Mouse (Mus musculus) neural tube, embryonic 15.5 days (tissue): ENCODE measurements around the gene Hoxa5. TPM values are rescaled to one million over a fixed set of nuclear protein-coding genes. Genes with fewer than 3 reads are reported as not detected.

Source experiments
- ATAC-seq: fragments of 200-750 bp; cut with Nextera tagmentation; 2 replicates; pipeline ENCODE4 v1.8.0; 2017; ENCODE audit warnings: mild to moderate bottlenecking, moderate TSS enrichment, moderate library complexity; ENCODE audit not compliant: low FRiP score
- H3K27ac ChIP-seq: fragments of 300-500 bp; sonication (generic); replicated peaks from 2 replicates; pipeline ENCODE4 v1.5.1; 2015; ENCODE audit warnings: mild to moderate bottlenecking, inconsistent platforms
- H3K27me3 ChIP-seq: fragments of 300-500 bp; sonication (generic); replicated peaks from 2 replicates; pipeline ENCODE4 v1.6.1; 2015; ENCODE audit warnings: inconsistent platforms
- H3K36me3 ChIP-seq: fragments of 300-500 bp; sonication (generic); 2 replicates; pipeline ENCODE4 v1.6.1; 2015; ENCODE audit warnings: inconsistent platforms
- H3K4me1 ChIP-seq: fragments of 300-500 bp; sonication (generic); 2 replicates; pipeline ENCODE4 v1.6.1; 2015; ENCODE audit warnings: inconsistent platforms
- H3K4me2 ChIP-seq: fragments of 300-500 bp; sonication (generic); 2 replicates; pipeline ENCODE4 v1.6.1; 2015; ENCODE audit warnings: inconsistent platforms, mild to moderate bottlenecking, moderate library complexity
- H3K4me3 ChIP-seq: fragments of 300-500 bp; sonication (generic); replicated peaks from 2 replicates; pipeline ENCODE4 v1.5.1; 2015; ENCODE audit warnings: mild to moderate bottlenecking, inconsistent platforms
- H3K9ac ChIP-seq: fragments of 300-500 bp; sonication (generic); replicated peaks from 2 replicates; pipeline ENCODE4 v1.6.1; 2015; ENCODE audit warnings: mild to moderate bottlenecking, inconsistent platforms
- H3K9me3 ChIP-seq: fragments of 300-500 bp; sonication (generic); replicated peaks from 2 replicates; pipeline ENCODE4 v1.6.1; 2016; ENCODE audit warnings: inconsistent platforms
- WGBS: fragments of 180-500 bp; shearing (Covaris S2); methylation state at CpG from one replicate; pipeline ENCODE4 v1.1.7; 2015; ENCODE audit warnings: mixed read lengths; 5-methylcytosine and 5-hydroxymethylcytosine counted together
- polyA plus RNA-seq: library from polyadenylated mRNA; unstranded; fragments of >200 nt; fragmentation: Nextera tagmentation; extraction: Ambion mirVana; gene quantifications from 2 replicates; pipeline ENCODE4 v1.2.1, GENCODE M21; 2015

Hoxa5 gene
- polyA plus RNA-seq, 1 experiment from 2014 or later: 73.9 TPM

- WGBS: 4% methylated on average over 7 of the region's 7 CpGs
- ATAC-seq: no peak
- peaks cover 30% of the 10 kb centered on the region for H3K4me1 ChIP-seq
- H3K36me3 ChIP-seq: no peaks in the 10 kb centered on the region
- H3K4me2 ChIP-seq: peak overlapping the region; percentile 57
- H3K9me3 ChIP-seq: no peaks in the 10 kb centered on the region
- peak overlapping the region; percentile 57 for H3K4me3 ChIP-seq
- peaks cover 45% of the 10 kb centered on the region for H3K27me3 ChIP-seq
- no peak overlapping the region for H3K27ac ChIP-seq
- no peak overlapping the region for H3K9ac ChIP-seq
These were observed 34.6 kb upstream of the Hoxa5 start for GRCm38 (mm10) chr6:52238976-52239375.

GRCm38 (mm10) chr6:52238155-52238545, 33.8 kb upstream of the Hoxa5 start:
- Histone ChIP-seq H3K27me3 (peaks cover 37% of the 10 kb centered on the region), H3K4me1 (peaks cover 35% of the 10 kb centered on the region), H3K9ac (peak overlapping the region; percentile 31), H3K27ac (peak overlapping the region; percentile 69), H3K36me3 (no peaks in the 10 kb centered on the region), H3K9me3 (no peaks in the 10 kb centered on the region), H3K4me2 (peak overlapping the region; percentile 57), H3K4me3 (peak overlapping the region; percentile 57)
- no peak for ATAC-seq
- WGBS: 4% methylated on average over 7 of the region's 7 CpGs

DNA sequence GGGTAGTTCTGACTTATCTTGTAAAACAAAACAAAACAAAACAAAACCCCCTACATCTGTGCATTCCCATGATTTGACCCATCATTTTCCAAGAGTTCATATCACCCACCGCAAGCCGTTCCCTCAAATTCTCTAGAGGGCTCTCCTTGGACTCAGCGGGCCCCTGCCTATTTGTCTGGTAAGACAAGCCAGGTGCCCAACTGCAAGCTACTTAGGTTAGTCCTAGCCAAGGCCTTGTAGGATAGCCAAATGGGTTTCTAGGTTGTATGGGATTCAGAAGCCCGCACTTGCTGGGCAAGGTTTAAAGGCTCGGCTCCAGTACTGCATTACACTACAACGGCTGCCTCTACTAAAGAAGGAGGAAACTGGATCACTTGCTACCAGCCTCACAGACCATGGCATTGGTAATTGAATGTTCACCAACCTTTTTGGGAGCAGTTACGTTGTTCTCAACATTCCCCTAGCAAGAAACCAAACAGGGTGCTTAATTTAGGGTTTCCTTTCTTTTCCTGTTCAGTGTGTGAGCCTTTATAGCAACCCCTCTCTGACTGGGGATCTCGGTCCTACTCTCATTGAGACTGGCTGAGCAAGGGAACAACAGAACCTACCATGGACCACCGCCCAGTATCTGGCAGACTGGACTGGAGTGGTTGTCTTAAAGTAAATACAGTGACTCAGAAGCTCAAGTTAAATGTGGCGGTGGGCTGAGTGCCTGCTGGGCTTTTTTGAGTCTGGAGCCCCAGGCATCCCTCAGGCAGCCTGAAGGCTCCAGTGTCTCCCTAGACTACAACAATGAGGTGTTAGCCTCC, 33.2 kb upstream of the Hoxa5 start:
- Histone ChIP-seq H3K27ac (peak overlapping the region; percentile 69), H3K9me3 (no peaks in the 10 kb centered on the region), H3K27me3 (peaks cover 31% of the 10 kb centered on the region), H3K4me2 (peak overlapping the region; percentile 57), H3K4me1 (peaks cover 35% of the 10 kb centered on the region), H3K9ac (peak overlapping the region; percentile 31), H3K4me3 (peak overlapping the region; percentile 57), H3K36me3 (no peaks in the 10 kb centered on the region)
- WGBS: 15% methylated on average over 10 of the region's 10 CpGs
- ATAC-seq: no peak

GRCm38 (mm10) chr6:52236806-52237205, 32.4 kb upstream of the Hoxa5 start:
- Histone ChIP-seq H3K27ac (peak overlapping the region; percentile 45), H3K4me1 (peaks cover 35% of the 10 kb centered on the region), H3K4me3 (peak overlapping the region; percentile 57), H3K9me3 (no peaks in the 10 kb centered on the region), H3K9ac (peak overlapping the region; percentile 31; the same call in 1 of the 2 replicates), H3K4me2 (peak overlapping the region; percentile 57), H3K27me3 (peaks cover 27% of the 10 kb centered on the region), H3K36me3 (no peaks in the 10 kb centered on the region)
- ATAC-seq: no peak
- WGBS: 27% methylated on average over 3 of the region's 3 CpGs

- no peaks in the 10 kb centered on the region for H3K9me3 ChIP-seq
- 30% methylated on average over 6 of the region's 6 CpGs for WGBS
- H3K36me3 ChIP-seq: no peaks in the 10 kb centered on the region
- no peak for ATAC-seq
- H3K4me2 ChIP-seq: peak overlapping the region; percentile 57
- peak overlapping the region; percentile 57; the same call in 1 of the 2 replicates for H3K4me3 ChIP-seq
- 0 out of 2 replicates have a peak overlapping the region, but pooled peaks have one; percentile 21 for H3K9ac ChIP-seq
- peaks cover 29% of the 10 kb centered on the region for H3K4me1 ChIP-seq
- 0 out of 2 replicates have a peak overlapping the region, but pooled peaks have one; percentile 45 for H3K27ac ChIP-seq
- H3K27me3 ChIP-seq: peaks cover 18% of the 10 kb centered on the region
These were observed 31.5 kb upstream of the Hoxa5 start for GRCm38 (mm10) chr6:52235866-52236265.

GRCm38 (mm10) chr6:52235267-52235666, 30.9 kb upstream of the Hoxa5 start:
- Histone ChIP-seq H3K4me1 (peaks cover 26% of the 10 kb centered on the region), H3K9ac (0 out of 2 replicates have a peak overlapping the region, but pooled peaks have one; percentile 21), H3K27me3 (peaks cover 17% of the 10 kb centered on the region), H3K9me3 (no peaks in the 10 kb centered on the region), H3K4me3 (peak overlapping the region; percentile 57), H3K36me3 (no peaks in the 10 kb centered on the region), H3K4me2 (peak overlapping the region; percentile 57), H3K27ac (peak overlapping the region; percentile 82)
- 23% methylated on average over 9 of the region's 9 CpGs for WGBS
- ATAC-seq: no peak

GRCm38 (mm10) chr6:52234428-52235140, 30.2 kb upstream of the Hoxa5 start:
- peak; percentile 76 for ATAC-seq
- H3K4me1 ChIP-seq: peaks cover 26% of the 10 kb centered on the region
- peak overlapping the region; percentile 57 for H3K4me3 ChIP-seq
- peak overlapping the region; percentile 65 for H3K9ac ChIP-seq
- H3K4me2 ChIP-seq: peak overlapping the region; percentile 57
- peaks cover 17% of the 10 kb centered on the region for H3K27me3 ChIP-seq
- no peaks in the 10 kb centered on the region for H3K9me3 ChIP-seq
- H3K27ac ChIP-seq: peak overlapping the region; percentile 82
- WGBS: 1% methylated on average over 59 of the region's 68 CpGs
- H3K36me3 ChIP-seq: no peaks in the 10 kb centered on the region

DNA sequence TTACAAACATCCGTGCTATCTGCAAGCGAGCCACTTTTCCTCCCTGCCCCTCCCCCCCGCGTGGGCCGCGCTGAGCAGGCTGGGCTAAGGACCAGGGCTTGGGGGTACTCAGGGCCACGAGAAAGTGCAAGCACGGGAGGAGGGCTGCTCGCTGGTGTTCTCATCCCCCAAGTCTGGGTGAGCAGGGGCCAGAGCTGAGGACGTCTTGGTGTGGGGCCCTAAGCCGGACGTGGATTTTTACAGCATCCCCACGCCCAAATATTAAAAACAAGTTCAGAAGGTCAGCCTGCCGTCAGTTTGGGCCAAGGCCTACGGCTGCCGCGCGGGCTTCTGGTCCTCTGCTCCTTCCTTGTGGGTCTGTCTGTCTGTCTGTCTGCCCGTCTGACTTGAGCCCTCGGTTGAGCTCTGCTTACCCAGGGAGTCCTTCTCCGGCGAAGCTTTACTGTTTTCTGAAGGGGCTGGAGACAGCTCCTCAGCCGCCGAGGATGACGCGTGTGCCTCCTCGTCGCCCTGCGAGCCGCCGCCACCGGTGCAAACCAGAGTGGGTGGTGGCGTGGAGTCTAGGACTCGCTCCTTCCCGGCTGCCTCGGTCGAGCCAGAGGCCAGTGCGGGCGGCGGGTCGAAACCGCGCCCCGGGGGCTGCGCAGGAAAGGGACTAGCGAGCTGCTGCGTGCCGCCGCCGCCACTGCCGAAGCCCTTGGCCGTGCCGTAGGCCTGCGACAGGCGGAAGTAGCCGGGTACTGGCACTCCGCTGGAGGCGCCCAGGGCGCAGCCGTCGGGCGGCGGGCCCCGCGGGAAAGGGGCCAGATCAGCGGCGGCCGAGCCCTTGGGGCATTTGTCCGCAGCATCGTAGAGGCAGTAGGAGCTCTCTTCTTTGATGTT, 29.4 kb upstream of the Hoxa5 start:
- 2% methylated on average over 70 of the region's 70 CpGs for WGBS
- Histone ChIP-seq H3K4me1 (peaks cover 26% of the 10 kb centered on the region), H3K27ac (peak overlapping the region; percentile 82), H3K4me3 (peak overlapping the region; percentile 57), H3K4me2 (peak overlapping the region; percentile 57), H3K36me3 (no peaks in the 10 kb centered on the region), H3K9me3 (no peaks in the 10 kb centered on the region), H3K27me3 (peaks cover 17% of the 10 kb centered on the region), H3K9ac (peak overlapping the region; percentile 65)
- peak; percentile 16; the same call in 1 of the 2 replicates for ATAC-seq

GRCm38 (mm10) chr6:52232984-52233545, 28.7 kb upstream of the Hoxa5 start:
- Histone ChIP-seq H3K27ac (peak overlapping the region; percentile 82), H3K36me3 (no peaks in the 10 kb centered on the region), H3K4me2 (peak overlapping the region; percentile 57), H3K4me1 (peaks cover 30% of the 10 kb centered on the region), H3K4me3 (peak overlapping the region; percentile 57), H3K27me3 (peaks cover 17% of the 10 kb centered on the region), H3K9me3 (no peaks in the 10 kb centered on the region), H3K9ac (peak overlapping the region; percentile 65)
- no peak for ATAC-seq
- 3% methylated on average over 23 of the region's 23 CpGs for WGBS

DNA sequence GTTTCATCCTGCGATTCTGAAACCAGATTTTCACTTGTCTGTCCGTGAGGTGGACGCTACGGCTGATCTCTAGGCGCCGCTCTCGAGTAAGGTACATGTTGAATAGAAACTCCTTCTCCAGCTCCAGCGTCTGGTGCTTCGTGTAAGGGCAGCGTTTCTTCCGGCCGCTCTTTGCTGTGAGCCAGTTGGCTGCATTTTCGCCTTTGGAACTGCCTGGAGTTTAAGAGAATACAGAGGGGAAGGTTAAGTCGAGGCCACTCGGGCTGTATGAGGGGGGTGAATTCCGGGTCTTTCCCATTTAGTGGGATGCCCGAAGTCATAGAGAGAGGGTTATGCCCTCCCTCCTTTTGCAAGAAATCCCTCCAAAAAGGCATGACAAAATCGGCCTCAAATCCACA, 28.2 kb upstream of the Hoxa5 start:
- peak overlapping the region; percentile 65 for H3K9ac ChIP-seq
- H3K9me3 ChIP-seq: no peaks in the 10 kb centered on the region
- H3K4me3 ChIP-seq: peak overlapping the region; percentile 57
- WGBS: 4% methylated on average over 18 of the region's 18 CpGs
- H3K27me3 ChIP-seq: peaks cover 13% of the 10 kb centered on the region
- ATAC-seq: no peak
- peaks cover 33% of the 10 kb centered on the region for H3K4me1 ChIP-seq
- peak overlapping the region; percentile 57 for H3K4me2 ChIP-seq
- no peaks in the 10 kb centered on the region for H3K36me3 ChIP-seq
- H3K27ac ChIP-seq: peak overlapping the region; percentile 82
